Mouse (Mus musculus): Measurements from ENCODE around the gene Carm1.

DNA sequence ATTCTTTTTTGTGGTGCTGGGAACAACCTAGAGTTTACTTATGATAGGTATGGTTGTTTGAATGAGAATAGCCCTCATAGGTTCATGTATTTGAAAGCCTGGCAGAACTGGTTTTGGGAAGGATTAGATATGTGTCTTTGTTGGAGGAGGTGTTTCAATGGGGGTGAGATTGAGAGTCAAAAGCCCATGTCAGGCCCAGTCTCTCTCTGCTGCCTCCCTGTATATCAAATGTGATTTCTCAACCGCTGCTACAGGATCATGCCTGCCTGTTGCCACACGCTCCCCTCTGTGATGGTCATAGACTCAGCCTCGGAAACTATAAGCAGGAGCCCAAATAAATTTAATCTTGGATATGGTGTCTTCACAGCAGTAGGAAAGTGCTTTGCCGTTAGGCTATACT lies 73.5 kb downstream of the Carm1 start:
- TF ChIP-seq POLR2A (IDR thresholded peaks at IDR 0.05; ENCODE audit: extremely low read depth, insufficient read depth, low read length) (no peak), CTCF (IDR thresholded peaks at IDR 0.05; ENCODE audit: extremely low read depth, insufficient read depth, low read length) (no peak)
